Mouse (Mus musculus) neural tube, embryonic 12.5 days (tissue): ENCODE measurements around the gene Gsdma3. TPM values are rescaled to one million over a fixed set of nuclear protein-coding genes. Genes with fewer than 3 reads are reported as not detected.
A peak's percentile ranks its signal among the peaks of the same experiment; 100 is the strongest.
"Not testable (repeated sequence)": the region's sequence is repeated elsewhere in the genome, so short reads cannot be mapped to it uniquely, and the experiment has no call there.

Experiments
- ATAC-seq: fragments of 200-750 bp; cut with Nextera tagmentation; 2 replicates; pipeline ENCODE4 v1.8.0; 2017; ENCODE audit warnings: low read depth, mild to moderate bottlenecking, moderate TSS enrichment, moderate library complexity; ENCODE audit not compliant: low FRiP score
- H3K27ac ChIP-seq: fragments of 300-500 bp; sonication (generic); 2 replicates; pipeline ENCODE4 v1.5.1; 2016
- H3K27me3 ChIP-seq: fragments of 300-500 bp; sonication (generic); replicated peaks from 2 replicates; pipeline ENCODE4 v1.6.1; 2016; ENCODE audit warnings: mild to moderate bottlenecking
- H3K36me3 ChIP-seq: fragments of 300-500 bp; sonication (generic); 2 replicates; pipeline ENCODE4 v1.6.1; 2016; ENCODE audit warnings: mild to moderate bottlenecking
- H3K4me1 ChIP-seq: fragments of 300-500 bp; sonication (generic); 2 replicates; pipeline ENCODE4 v1.6.1; 2016
- H3K4me2 ChIP-seq: fragments of 300-500 bp; sonication (generic); replicated peaks from 2 replicates; pipeline ENCODE4 v1.6.1; 2016; ENCODE audit warnings: mild to moderate bottlenecking
- H3K4me3 ChIP-seq: fragments of 300-500 bp; sonication (generic); 2 replicates; pipeline ENCODE4 v1.5.1; 2016
- H3K9ac ChIP-seq: fragments of 300-500 bp; sonication (generic); 2 replicates; pipeline ENCODE4 v1.6.1; 2016; ENCODE audit warnings: mild to moderate bottlenecking
- H3K9me3 ChIP-seq: fragments of 300-500 bp; sonication (generic); 2 replicates; pipeline ENCODE4 v1.6.1; 2016; ENCODE audit warnings: mild to moderate bottlenecking
- WGBS: fragments of 180-500 bp; shearing (Covaris S2); methylation state at CpG from one replicate; pipeline ENCODE4 v1.1.7; 2016; 5-methylcytosine and 5-hydroxymethylcytosine counted together
- polyA plus RNA-seq: library from polyadenylated mRNA; unstranded; fragments of >200 nt; fragmentation: Nextera tagmentation; extraction: Ambion mirVana; gene quantifications from 2 replicates; pipeline ENCODE4 v1.2.1, GENCODE M21; 2016

Gsdma3 gene
- polyA plus RNA-seq, 1 experiment from 2014 or later = not detected

DNA sequence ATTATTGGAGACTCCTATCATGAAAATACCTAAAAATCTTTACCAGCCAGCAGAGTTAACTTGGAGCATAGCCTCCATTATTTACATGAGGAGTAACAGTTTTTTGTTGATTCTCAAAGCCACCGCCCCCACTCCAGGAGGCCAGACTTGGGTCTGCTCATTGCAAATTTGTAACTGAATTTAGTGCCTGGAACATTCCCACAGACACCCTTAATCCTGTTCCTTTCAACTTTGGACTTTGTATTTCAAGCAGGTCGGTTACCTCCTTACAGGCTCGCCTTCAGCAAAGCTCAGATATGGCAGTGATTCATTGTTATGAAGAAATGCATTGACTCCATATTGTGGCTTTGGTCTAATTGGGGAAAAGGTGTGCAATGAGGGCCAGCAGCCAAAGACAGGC is 18.6 kb downstream of the Gsdma3 start:
- no peaks in the 10 kb centered on the region for H3K36me3 ChIP-seq
- no peak for ATAC-seq
- H3K4me1 ChIP-seq = no peaks in the 10 kb centered on the region
- no peaks in the 10 kb centered on the region for H3K27me3 ChIP-seq
- H3K9ac ChIP-seq = no peak overlapping the region
- 85% methylated on average over 3 of the region's 3 CpGs for WGBS
- no peak overlapping the region for H3K4me2 ChIP-seq
- no peaks in the 10 kb centered on the region for H3K9me3 ChIP-seq
- H3K27ac ChIP-seq = no peak overlapping the region
- no peak overlapping the region for H3K4me3 ChIP-seq

GRCm38 (mm10) chr11:98645946-98646345 is 19.8 kb downstream of the Gsdma3 start:
- H3K9me3 ChIP-seq = no peaks in the 10 kb centered on the region
- H3K4me1 ChIP-seq = no peaks in the 10 kb centered on the region
- no peak overlapping the region for H3K4me2 ChIP-seq
- no peak overlapping the region for H3K4me3 ChIP-seq
- no peak for ATAC-seq
- no peaks in the 10 kb centered on the region for H3K27me3 ChIP-seq
- WGBS = 79% methylated on average over 2 of the region's 2 CpGs
- no peaks in the 10 kb centered on the region for H3K36me3 ChIP-seq
- H3K27ac ChIP-seq = no peak overlapping the region
- no peak overlapping the region for H3K9ac ChIP-seq

DNA sequence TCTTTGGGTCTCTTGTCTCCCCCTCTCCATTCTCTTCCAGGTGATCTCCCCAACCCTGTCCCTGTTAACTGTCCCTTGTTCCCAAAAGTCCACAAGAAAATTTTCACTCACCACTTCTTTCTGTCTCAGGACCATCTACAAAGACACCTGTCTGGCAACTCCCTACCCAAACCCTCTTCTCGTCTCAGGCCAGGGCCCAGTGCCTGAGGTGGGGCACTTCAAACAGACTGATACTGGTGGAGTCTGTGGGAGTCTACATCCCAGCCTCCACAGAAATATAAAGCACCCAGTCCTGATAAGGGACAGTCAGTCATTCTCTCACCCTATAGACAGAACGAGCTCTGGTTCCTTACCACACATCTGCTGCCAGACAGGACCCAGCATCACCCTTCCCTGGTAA is 20.3 kb downstream of the Gsdma3 start, which contains the start of gene Gsdma2:
Gene Gsdma2 (plus strand): TSS at position 301 of the 400 bp plus-strand sequence.
- H3K27me3 ChIP-seq = no peaks in the 10 kb centered on the region
- no peak within 1 kb of the TSS for H3K4me3 ChIP-seq
- H3K4me2 ChIP-seq = no peak within 1 kb of the TSS
- H3K36me3 ChIP-seq = no peaks in the 10 kb centered on the region
- no peak for ATAC-seq
- H3K4me1 ChIP-seq = no peaks in the 10 kb centered on the region
- no peak within 1 kb of the TSS for H3K27ac ChIP-seq
- no peaks in the 10 kb centered on the region for H3K9me3 ChIP-seq
- H3K9ac ChIP-seq = no peak within 1 kb of the TSS
- 69% methylated on average over 2 of the region's 2 CpGs for WGBS

- H3K4me3 ChIP-seq, H3K9me3 ChIP-seq, H3K4me1 ChIP-seq, H3K36me3 ChIP-seq, H3K27ac ChIP-seq, H3K4me2 ChIP-seq, ATAC-seq, H3K9ac ChIP-seq, H3K27me3 ChIP-seq: not testable (repeated sequence)
- 12% methylated on average over 7 of the region's 7 CpGs for WGBS
Observed at GRCm38 (mm10) chr11:98655076-98655475, 28.9 kb downstream of the Gsdma3 start.

DNA sequence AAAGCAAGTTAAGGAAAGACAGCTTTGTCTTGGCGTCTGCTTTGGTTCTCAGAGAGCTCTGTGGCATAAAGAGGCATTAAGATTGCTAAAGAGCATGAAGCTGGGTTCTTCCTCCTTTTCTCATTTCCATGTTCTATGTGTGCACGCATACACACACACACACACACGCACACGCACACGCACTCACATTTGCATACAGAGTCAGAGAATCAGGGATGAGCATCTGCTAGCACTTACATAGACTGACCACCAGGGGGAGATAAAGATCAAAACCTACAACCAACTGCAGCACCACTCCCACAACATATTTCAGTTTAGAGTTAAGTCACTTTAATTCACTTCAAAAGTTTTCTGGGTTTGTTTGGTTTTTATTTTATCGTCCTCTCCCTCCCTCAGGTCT is 34.4 kb downstream of the Gsdma3 start:
- H3K4me3 ChIP-seq = no peak overlapping the region
- H3K27ac ChIP-seq = no peak overlapping the region; the same call in 1 of the 2 replicates
- H3K9me3 ChIP-seq = no peaks in the 10 kb centered on the region
- H3K9ac ChIP-seq = no peak overlapping the region
- H3K36me3 ChIP-seq = no peaks in the 10 kb centered on the region
- no peaks in the 10 kb centered on the region for H3K4me1 ChIP-seq
- H3K4me2 ChIP-seq = peak overlapping the region; percentile 36; the same call in 1 of the 2 replicates
- no peak for ATAC-seq
- no peaks in the 10 kb centered on the region; the same call in 1 of the 2 replicates for H3K27me3 ChIP-seq
- 8% methylated on average over 6 of the region's 6 CpGs for WGBS

- no peak for ATAC-seq
- 27% methylated on average over 4 of the region's 4 CpGs for WGBS
- peaks cover 8% of the 10 kb centered on the region for H3K27me3 ChIP-seq
- H3K4me2 ChIP-seq = no peak within 1 kb of the TSS
- H3K9me3 ChIP-seq = no peaks in the 10 kb centered on the region
- H3K27ac ChIP-seq = no peak within 1 kb of the TSS
- no peak within 1 kb of the TSS for H3K9ac ChIP-seq
- no peak within 1 kb of the TSS for H3K4me3 ChIP-seq
- no peaks in the 10 kb centered on the region for H3K36me3 ChIP-seq
- H3K4me1 ChIP-seq = no peaks in the 10 kb centered on the region
Observed at GRCm38 (mm10) chr11:98664091-98664490, 37.9 kb downstream of the Gsdma3 start, which contains the start of gene Gsdma. Gsdma (plus strand) TSS chr11:98664351.

DNA sequence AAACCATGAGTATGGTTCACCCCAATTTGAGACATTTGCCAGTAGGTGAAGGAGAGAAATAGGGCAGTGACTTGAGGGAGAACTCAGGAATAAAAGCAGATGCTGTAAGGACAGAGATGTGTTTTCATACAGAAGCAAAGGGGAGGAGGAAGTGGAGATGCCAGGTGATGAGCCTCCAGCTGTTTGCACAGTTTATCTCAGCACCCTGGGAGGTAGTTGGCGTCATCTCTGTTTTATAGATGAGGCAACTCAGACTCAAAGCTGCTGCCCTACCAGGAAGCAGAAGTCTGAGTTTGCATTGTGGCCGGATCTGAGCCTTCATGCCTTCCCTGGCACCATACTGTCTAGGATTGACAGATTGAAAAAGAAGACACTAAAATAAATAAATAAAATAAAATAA is 42.8 kb downstream of the Gsdma3 start:
- no peak overlapping the region for H3K4me3 ChIP-seq
- H3K4me2 ChIP-seq = no peak overlapping the region
- H3K4me1 ChIP-seq = no peaks in the 10 kb centered on the region
- H3K9ac ChIP-seq = no peak overlapping the region
- H3K27ac ChIP-seq = no peak overlapping the region
- no peak for ATAC-seq
- H3K9me3 ChIP-seq = no peaks in the 10 kb centered on the region
- peaks cover 8% of the 10 kb centered on the region for H3K27me3 ChIP-seq
- no peaks in the 10 kb centered on the region for H3K36me3 ChIP-seq
- 66% methylated on average over 2 of the region's 2 CpGs for WGBS

- Histone ChIP-seq H3K4me3 (no peak overlapping the region), H3K27me3 (peaks cover 8% of the 10 kb centered on the region), H3K27ac (no peak overlapping the region), H3K4me1 (no peaks in the 10 kb centered on the region), H3K9me3 (no peaks in the 10 kb centered on the region), H3K4me2 (no peak overlapping the region), H3K9ac (no peak overlapping the region), H3K36me3 (no peaks in the 10 kb centered on the region)
- 78% methylated on average over 3 of the region's 3 CpGs for WGBS
- ATAC-seq = no peak
Observed at GRCm38 (mm10) chr11:98671284-98671815, 45.2 kb downstream of the Gsdma3 start.

- Histone ChIP-seq H3K36me3 (no peaks in the 10 kb centered on the region), H3K27ac (no peak overlapping the region), H3K4me2 (no peak overlapping the region), H3K9me3 (no peaks in the 10 kb centered on the region), H3K4me3 (no peak overlapping the region), H3K4me1 (no peaks in the 10 kb centered on the region), H3K9ac (no peak overlapping the region), H3K27me3 (peaks cover 8% of the 10 kb centered on the region)
- 68% methylated on average over 5 of the region's 5 CpGs for WGBS
- no peak for ATAC-seq
Observed at GRCm38 (mm10) chr11:98671857-98672256, 45.7 kb downstream of the Gsdma3 start.

- Histone ChIP-seq H3K27me3 (peaks cover 7% of the 10 kb centered on the region), H3K4me3 (no peak overlapping the region), H3K4me1 (no peaks in the 10 kb centered on the region), H3K9me3 (no peaks in the 10 kb centered on the region), H3K36me3 (no peaks in the 10 kb centered on the region), H3K27ac (no peak overlapping the region), H3K9ac (no peak overlapping the region), H3K4me2 (no peak overlapping the region)
- 87% methylated on average over 5 of the region's 5 CpGs for WGBS
- no peak for ATAC-seq
Observed at GRCm38 (mm10) chr11:98672482-98672881, 46.3 kb downstream of the Gsdma3 start.

DNA sequence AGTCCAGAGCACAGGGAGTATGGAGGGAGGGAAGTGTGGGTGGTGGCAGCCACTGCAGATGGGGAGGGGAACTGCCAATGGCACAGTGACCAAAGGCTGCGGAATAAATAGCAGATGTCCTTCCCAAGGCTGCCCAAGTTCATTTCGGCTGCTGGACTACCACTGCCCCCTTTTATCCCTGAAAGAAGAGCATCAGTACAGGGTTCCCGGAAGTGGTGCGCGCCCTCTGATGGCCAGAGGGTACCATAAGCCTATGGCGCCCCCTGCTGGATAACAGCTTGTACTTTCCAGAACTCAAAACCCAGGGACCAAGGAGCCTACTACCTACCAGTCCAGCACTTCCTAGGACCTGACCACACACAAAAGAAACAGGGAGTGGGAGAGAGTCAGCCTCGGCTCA is 47.0 kb downstream of the Gsdma3 start:
- not testable (repeated sequence) for H3K27ac ChIP-seq, H3K27me3 ChIP-seq, H3K4me3 ChIP-seq, H3K4me1 ChIP-seq, ATAC-seq, H3K36me3 ChIP-seq, H3K9ac ChIP-seq, H3K9me3 ChIP-seq
- 6% methylated on average over 6 of the region's 7 CpGs for WGBS
- H3K4me2 ChIP-seq = peak overlapping the region; percentile 36; the same call in 1 of the 2 replicates

DNA sequence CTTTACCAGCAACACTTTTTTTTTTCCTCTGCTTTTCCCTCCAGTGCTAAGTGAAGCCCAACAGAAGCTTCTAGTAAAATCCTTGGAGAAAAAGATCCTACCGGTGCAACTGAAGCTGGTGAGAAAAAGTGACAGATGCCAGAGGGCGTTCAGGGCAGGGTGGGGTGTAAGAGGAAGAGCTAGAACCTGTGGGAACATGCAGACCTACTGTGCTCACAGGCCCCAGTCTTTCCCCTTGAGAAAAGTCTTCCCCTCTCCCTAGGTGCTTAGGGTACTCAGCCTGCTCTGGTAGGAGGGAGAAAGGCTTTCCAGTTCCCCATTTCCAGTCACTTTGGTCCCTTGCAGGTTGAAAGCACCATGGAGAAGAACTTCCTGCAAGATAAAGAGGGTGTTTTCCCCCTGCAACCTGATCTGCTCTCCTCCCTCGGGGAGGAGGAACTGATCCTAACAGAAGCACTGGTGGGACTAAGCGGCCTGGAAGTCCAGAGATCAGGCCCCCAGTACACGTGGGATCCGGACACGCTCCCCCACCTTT is 49.7 kb downstream of the Gsdma3 start:
- ATAC-seq = no peak
- Histone ChIP-seq H3K36me3 (no peaks in the 10 kb centered on the region), H3K27ac (no peak overlapping the region), H3K27me3 (no peaks in the 10 kb centered on the region; the same call in 1 of the 2 replicates), H3K4me1 (no peaks in the 10 kb centered on the region), H3K9me3 (no peaks in the 10 kb centered on the region), H3K4me3 (no peak overlapping the region), H3K4me2 (no peak overlapping the region), H3K9ac (no peak overlapping the region)
- WGBS = 54% methylated on average over 7 of the region's 7 CpGs

DNA sequence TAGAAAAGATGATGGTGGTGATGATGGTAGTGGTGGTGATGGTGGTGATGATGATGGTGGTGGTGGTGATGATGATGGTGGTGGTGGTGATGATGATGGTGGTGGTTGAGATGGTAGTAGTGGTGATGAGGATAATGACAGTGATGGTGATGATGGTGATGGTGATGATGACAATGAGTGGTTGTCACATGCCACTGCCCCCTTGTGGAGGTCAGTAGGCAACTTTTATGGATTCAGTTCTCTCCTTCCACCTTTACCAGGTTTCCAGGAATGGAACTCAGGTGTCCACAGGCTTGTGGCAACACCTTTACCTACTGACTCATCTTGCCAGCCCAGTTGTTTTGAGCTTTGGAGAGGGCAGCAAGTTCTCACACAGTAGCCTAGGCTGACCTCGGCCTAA is 53.9 kb downstream of the Gsdma3 start:
- H3K4me2 ChIP-seq = no peak overlapping the region
- ATAC-seq = no peak
- H3K4me3 ChIP-seq = no peak overlapping the region
- H3K27me3 ChIP-seq = no peaks in the 10 kb centered on the region
- peaks cover 7% of the 10 kb centered on the region for H3K4me1 ChIP-seq
- peaks cover 2% of the 10 kb centered on the region; the same call in 1 of the 2 replicates for H3K36me3 ChIP-seq
- no peak overlapping the region for H3K27ac ChIP-seq
- no peak overlapping the region for H3K9ac ChIP-seq
- H3K9me3 ChIP-seq = no peaks in the 10 kb centered on the region
- 97% methylated on average over 1 of the region's 1 CpGs for WGBS
